Mouse (Mus musculus) testis, postnatal 10 days (tissue): ENCODE data around the gene Olfr916.

Experiments
- DNase-seq: peaks from one replicate; pipeline ENCODE4 v3.0.0; 2021; ENCODE audit warnings: low spot score

Olfr916 gene

GRCm38 (mm10) chr9:38659775-38660174 is at the start of gene Olfr916:
Olfr916 (minus strand) TSS chr9:38659875.
- no peak for DNase-seq

- no peak for DNase-seq
These were observed 14.8 kb upstream of the Olfr916 start, which contains the start of gene Olfr918 for GRCm38 (mm10) chr9:38674501-38674900. Olfr918 (minus strand) TSS chr9:38674601.

GRCm38 (mm10) chr9:38672887-38673286 is 13.2 kb upstream of the Olfr916 start:
- DNase-seq = no peak

- DNase-seq = no peak
These were observed 6.1 kb upstream of the Olfr916 start, which contains the start of gene Olfr917 for GRCm38 (mm10) chr9:38665742-38666141. Olfr917 (minus strand) TSS chr9:38665842.

GRCm38 (mm10) chr9:38632406-38632805 is 27.3 kb downstream of the Olfr916 start:
- no peak for DNase-seq
